Mouse (Mus musculus): ENCODE measurements around the gene Ikzf5. TPM values are rescaled to one million over a fixed set of nuclear protein-coding genes. Genes with fewer than 3 reads are reported as not detected.
"Not testable (repeated sequence)": the region's sequence is repeated elsewhere in the genome, so short reads cannot be mapped to it uniquely, and the experiment has no call there.

Ikzf5 gene
- 21.3 and 36.7 TPM in 2 replicates for total RNA-seq (2021)
- long read RNA-seq, full-length matches to known transcripts: 3 of 8 reads
- long read RNA-seq, partial matches to known transcripts: 1 of 8 reads
- long read RNA-seq, other reads (novel, unspliced or antisense): 4 of 8 reads

DNA sequence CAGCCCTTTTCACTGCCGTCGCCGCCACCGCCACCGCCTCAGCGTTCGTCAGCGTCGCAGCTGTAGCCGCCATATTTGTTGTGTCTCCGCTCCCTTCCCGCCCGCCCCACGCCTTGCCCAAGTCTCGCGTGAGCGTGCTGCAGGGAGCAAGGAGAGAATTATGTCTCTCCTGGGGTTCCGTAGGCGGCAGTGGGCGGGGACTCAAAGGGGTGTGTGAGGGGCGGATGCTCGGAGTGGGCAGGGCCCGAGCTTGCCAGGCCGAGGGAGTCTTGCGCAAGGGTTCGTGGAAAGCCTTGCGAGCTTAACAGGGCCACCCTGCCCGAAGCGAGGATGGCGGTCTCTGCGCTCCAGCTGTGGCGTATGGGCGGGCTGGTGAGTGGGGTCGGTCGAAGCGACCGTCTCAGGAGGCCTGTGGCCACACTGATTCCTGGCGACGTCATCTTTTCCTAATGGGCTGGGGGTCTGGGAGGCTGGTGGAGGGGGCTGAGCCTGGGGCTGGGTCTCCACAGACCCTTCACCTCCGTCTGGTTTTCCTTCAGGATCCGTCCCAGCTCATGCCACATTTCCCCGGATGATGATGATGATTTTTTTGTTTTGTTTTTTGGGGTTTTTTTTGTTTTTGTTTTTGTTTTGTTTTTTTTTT, at the start of gene Ikzf5, which contains the start of gene Acadsb:
Gene Ikzf5 (minus strand): TSS at position 106 of the 643 bp plus-strand sequence.
Gene Acadsb (plus strand): TSS at position 186 of the 643 bp plus-strand sequence.
- DNase-seq: peak; percentile 99

DNA sequence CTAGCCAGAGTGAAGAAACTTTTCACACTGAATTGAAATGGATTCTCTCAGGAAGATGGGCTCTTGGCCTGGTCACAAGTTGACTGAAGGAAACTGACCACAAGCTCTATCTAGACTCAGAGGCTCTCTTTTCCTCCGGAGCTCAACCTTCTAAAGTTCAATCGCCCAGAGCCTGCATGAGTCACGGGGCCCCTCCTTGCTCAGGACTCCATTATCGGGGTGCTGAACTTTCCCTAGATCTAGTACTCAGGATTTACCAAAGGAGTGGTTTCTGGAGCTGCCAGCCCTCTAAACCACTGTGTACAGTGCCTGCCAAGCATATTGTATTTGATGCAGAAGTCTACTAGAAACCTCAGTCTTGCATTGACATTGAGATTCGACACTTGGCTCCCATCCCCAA, 46.4 kb upstream of the Ikzf5 start:
- no peak for DNase-seq

DNA sequence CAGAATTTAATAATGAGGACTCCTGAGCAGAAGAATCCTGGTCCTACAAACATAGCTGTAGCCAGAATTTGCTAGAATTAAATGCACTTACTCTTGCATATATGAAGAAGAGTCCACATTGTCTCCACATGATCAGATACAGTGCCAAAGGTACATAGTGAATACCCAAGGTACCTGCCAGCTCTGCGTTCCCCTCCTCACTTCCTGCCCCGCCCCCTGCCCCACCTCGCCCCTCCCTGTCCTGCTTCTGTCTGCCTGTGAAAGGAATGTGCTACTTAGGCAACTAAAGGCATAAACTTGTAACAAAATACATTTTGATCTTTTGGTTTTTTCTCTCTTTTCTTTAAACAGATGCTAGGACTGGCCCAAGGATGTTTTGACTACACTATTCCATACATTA, 26.7 kb upstream of the Ikzf5 start:
- DNase-seq: no peak

DNA sequence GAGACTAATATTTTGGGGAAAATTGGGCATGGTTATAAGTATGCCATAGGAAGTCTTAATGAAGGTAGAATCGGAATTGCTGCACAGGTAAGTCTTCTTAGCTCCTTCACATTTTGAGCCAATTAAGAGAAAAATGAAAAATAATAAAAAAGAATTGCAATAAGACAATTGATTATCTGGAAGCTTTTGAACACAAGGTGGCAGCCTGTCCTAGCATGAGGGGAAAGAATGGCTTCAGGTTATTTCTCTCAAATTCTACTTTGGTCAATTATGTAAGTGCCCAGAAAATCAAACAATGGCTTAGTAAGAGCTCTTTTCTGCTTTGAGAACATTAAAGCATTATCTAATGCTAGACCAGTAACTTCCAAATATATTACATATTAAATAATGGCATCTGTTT, 24.0 kb upstream of the Ikzf5 start:
- no peak for DNase-seq

DNA sequence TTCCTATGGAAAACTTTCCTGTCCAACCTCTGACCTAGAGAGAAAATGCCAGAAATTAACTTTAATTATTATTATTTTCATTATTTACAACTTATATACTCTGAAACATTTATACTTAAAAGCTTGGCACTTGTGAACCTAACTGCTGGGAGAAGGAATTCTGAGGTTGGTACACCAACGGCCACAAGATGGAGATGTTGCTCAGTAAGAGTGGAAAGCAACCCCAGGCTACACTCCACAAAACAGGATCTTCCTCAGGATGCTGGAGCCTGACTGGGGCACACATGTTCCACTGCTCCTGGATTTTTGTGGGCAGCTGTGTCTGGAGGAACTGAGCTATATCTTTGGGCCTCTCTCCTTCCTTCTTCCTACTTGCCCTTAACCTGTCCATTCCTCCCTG, 21.9 kb upstream of the Ikzf5 start:
- DNase-seq: no peak

DNA sequence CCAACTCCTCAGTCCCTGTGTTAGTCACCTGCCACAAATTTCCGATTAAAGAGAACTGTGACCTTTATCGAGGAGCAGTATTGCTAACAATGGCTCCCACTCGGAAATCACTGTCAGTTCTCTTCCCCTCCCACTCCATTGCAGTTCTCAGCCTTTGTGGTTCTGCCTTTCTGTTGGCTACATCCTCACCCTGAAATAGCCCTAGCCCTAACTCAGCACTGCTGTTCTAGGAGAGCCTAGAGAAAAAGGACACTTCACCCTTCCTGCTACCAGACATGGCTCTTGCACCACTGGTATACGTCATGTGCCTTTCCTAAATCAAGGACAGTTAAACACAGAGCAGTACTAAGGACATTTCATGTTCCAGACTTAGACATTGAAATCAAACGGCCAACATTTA, 17.0 kb upstream of the Ikzf5 start:
- DNase-seq: no peak

DNA sequence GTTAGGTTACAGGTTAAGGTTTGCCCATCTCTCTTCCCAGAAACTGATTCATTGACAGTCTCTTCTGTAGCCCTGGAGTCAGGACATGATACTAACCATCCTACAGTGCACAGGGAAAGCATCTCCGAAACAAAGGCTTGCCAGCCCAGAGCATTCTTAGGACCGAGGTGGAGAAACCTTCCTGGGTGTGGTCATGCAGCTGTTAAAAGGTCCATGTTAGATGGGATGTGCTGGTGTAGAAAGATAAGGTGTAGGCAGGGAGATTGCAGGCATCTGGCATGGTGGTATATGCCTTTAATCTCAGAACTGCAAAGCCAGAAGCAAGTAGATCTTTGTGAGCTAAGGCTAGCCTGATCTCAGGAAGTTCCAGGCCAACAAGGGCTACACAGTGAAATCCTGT, 14.6 kb upstream of the Ikzf5 start:
- no peak for DNase-seq

DNA sequence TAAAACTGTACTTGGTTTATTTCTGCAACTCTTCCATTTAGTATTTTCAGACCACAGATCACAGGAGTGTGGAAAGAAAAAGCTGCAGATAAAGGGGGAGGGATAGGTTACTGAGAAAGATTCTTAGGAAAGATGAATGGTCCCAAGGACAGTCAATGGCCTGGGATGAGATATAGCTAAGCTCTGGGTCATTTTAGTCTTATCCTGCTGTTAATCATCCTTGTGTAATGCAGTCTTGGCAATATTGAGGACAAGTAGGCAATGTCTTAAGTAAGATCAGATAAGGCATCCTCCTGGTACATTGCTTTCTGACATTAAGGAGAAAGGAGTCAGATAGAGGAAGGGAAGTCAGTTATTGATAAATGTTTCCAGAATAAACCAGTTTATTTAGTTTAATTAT, 7.3 kb upstream of the Ikzf5 start:
- DNase-seq: no peak

DNA sequence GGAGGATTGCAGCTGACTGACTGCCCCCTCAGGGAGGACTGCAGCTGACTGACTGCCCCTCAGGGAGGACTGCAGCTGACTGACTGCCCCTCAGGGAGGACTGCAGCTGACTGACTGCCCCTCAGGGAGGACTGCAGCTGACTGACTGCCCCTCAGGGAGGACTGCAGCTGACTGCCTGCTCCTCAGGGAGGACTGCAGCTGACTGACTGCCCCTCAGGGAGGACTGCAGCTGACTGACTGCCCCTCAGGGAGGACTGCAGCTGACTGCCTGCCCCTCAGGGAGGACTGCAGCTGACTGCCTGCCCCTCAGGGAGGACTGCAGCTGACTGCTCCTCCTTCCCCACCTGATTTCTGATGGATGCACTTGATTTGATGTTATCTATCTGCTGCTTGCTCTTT, 6.4 kb upstream of the Ikzf5 start:
- DNase-seq: not testable (repeated sequence)

DNA sequence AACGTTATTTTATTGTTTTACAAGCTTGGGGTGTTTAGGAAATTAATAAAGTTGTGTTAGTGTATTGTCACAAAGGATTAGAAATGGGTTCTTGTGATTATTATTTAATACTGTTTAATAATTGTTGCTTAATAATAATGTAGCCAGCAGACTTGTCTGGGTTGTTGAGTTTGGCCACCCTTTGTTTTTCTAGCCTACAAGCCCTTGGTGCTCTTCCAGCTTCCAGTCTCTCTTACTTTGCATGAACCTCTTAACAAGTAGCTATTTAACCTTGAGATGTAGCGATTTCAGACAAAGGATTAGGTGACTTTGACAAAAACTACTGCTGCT, 1.6 kb upstream of the Ikzf5 start:
- no peak for DNase-seq

DNA sequence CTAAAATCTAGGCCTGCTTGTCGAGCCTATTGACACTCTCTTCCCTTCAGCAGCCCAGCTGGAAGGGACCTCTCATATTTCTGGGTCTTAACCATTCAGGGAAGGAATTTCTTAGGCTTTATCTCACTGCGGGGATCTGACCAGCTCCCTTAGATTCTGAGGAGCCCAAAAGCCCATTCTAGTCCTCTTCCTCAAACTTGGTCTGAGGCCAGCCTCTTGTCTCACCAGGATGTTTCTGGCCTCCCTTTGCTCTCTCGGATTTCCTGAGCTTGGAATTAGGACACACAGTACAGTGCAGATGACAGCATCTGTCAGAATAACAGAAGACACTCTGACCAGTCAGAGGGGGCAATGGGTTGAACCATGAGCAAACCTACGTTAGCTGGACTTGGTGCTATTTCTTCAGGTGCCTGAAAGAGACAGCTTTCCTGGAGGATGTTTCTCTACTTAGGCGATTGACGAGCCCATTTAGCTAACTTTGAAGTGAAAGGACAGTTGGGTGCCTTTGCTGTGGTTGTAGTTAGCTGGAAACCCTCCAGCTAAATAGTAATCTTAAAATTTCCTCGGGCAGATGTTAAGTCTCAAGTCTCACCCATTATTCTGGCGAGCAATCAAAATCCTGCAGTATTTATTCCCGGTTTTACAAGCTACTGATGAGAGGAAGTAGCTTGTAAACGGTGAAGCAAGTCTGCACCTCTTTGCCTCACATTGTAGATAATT, 1.1 kb upstream of the Ikzf5 start:
- DNase-seq: no peak

DNA sequence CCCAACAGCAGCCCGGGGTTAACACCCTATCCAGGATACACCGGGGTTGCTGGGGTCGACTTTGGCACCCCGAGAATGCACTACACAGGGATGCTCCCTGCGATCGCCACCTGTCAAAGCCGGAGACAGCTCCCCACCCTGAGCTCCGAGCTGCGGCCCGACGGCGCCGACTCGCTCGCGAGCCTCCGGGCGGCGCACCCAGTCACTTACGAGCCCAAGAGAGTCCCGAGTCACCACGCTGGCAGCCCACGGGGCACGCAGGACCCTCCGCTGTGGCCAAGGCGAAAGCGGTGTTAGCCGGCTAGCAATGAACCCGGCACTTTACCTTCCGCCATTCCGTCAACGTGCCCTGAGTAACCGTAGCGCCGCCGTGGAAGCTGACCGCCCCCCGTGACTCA, 334 bp downstream of the Ikzf5 start:
- DNase-seq: no peak

DNA sequence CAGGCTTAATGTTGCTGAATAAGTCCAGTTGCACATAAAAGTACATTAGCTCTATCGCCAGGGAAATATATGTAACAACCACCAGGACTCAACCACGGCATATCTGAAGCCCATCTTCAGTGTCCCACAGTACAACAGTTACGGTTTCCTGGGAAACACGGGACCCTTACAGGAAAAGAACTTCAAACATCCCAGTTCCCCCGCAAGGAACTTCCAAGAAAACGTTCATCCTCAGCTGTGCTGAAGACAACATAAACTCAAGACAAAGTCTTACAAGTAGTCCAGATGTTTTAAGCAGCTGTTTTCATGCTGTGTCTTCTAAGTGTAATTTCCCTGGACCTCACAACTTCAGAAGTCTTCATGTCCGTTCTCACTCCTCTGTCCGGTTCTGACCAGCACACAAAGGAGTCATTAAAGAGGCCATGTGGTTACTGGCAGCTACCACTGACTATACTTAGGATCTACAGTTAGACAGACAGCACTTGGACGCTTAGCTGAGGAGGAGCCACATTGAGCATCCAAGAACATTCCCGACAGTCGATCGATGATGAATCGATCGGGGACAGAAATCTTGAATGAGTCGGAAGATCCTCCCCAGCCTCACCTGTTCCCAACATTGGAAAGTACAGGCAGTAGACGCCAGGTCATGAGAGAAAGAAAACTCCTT, 867 bp downstream of the Ikzf5 start:
- no peak for DNase-seq

DNA sequence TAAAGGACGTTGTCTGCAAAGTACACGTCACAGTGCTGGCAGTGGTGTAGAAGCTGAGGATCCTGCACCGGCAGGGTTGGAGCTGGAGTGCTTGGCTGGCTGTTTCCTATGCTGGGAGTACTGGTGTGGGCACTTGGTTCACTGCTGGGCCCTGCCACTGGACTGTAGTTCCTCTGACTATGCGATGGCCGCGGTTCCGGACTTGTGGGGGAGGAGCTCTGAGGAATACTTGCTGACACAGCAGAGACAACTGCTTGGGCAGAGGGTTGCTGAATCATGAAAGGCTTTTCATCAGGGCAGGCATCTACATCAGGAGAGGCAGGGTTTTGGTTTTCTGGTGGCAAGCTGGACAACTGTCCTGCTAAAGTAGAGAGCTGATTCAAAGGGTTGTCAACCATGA, 18.6 kb downstream of the Ikzf5 start:
- DNase-seq: not testable (repeated sequence)

DNA sequence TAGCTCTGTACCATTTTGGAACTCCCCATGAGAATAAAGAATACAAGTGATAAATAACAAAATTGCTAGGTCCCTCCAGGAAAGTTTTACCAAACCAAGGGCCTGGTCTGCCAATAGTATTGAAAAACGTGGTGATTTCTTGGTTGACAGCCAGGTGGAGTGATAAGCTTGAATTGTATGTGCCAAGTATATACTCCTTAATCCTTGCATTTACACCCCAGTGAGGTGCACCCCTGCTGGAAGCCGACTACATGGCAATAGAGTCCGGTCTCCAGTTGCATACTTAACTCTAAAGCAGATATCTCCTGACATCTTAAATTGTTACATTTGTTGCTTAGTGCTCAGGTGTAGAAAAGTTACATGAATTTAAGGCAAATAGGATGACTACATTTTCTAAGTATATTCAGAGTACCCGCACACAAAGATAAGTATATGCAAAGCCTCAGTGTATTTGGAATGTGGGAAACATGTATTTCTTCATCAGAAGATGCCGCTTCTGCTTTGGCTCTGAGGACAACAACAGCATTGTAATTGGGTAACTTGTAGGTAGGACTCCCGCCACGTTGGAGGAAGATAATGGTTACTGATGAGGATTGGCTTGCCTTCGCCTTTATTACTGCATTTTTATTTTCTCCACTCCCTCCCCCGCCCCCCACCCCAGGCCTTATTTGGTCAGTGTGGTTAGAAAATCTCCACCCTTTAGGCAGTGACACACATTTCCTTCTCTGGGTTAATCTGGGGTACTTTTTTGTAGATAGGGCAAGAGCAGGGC, 38.3 kb downstream of the Ikzf5 start:
- DNase-seq: no peak

DNA sequence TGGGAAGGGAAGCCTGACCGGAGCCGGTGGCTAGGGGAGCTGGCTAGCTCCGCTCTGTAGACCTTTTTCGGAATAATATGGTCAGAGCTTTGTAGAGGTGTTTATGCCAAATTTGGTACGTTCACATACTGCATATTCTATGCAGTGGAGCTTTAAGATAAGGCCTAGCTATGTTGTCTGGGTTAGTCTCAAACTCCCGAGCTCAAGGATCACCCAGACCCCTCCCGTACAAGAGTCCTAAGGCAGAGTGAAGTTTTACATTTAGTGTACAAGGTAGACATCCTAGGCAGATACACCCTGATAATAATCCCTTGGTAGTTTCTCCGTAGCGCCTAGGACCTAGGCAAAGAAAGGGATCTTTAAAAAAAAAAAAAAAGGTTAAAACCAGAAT, 38.9 kb downstream of the Ikzf5 start:
- no peak for DNase-seq

DNA sequence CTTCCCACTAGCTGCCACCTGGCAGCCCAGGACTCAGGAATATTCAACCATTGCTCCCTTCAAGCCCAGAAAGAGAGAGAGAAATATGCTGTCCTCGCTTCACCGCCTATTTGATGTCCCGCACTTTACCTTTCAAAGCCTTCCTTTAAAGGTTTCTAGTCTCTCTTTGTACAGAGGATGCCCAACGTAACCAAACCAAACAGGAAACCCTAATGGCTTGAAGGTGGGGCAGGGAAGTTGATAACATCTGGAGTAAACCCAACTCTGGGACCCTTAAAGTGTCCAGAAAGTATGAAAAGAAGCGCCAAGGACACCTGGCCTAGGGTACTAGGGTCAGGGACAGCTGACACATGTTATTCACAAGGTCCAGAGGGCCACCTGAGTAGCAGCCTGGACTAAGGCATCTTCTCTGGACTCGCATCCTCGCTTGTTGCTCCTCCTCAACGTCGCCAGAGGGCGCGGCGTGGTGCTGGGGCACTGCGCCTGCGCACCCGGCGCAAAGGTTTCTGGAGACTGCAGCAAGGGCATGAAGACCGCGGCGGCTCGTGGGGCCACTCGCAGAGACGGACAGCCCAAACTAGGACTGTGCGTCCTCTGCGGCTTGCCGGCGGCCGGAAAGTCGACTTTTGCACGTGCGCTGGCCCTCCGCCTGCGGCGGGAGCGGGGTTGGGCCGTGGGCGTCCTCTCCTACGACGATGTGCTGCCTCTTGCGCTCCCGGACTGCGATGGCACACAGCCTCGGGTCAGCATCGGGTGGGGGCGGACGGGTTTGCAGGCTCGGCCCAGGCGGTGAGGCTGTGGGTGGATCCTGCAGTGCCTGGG, 39.5 kb downstream of the Ikzf5 start, which contains the start of gene Pstk:
Gene Pstk (plus strand): TSS at position 494 of the 822 bp plus-strand sequence.
- DNase-seq: peak; percentile 91

DNA sequence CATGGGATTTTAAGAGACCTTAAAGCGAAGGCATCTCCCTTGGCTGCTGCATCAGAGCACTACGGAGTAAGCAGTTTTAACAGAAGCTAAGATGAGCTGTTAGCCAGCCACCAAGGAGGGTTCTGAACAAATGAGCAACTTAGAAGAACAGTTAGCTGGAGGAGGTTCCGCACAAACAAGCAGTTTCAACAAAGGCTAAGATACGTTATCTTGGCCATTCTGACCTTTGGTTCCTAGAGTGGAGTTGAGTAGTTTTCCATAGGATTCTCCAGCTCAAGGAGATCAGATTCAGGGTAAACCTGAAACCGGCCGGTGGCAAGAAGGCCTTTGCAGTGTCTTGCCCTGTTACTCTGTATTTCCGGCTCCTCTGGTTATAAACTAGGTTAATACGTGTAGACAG, 46.2 kb downstream of the Ikzf5 start:
- no peak for DNase-seq

DNA sequence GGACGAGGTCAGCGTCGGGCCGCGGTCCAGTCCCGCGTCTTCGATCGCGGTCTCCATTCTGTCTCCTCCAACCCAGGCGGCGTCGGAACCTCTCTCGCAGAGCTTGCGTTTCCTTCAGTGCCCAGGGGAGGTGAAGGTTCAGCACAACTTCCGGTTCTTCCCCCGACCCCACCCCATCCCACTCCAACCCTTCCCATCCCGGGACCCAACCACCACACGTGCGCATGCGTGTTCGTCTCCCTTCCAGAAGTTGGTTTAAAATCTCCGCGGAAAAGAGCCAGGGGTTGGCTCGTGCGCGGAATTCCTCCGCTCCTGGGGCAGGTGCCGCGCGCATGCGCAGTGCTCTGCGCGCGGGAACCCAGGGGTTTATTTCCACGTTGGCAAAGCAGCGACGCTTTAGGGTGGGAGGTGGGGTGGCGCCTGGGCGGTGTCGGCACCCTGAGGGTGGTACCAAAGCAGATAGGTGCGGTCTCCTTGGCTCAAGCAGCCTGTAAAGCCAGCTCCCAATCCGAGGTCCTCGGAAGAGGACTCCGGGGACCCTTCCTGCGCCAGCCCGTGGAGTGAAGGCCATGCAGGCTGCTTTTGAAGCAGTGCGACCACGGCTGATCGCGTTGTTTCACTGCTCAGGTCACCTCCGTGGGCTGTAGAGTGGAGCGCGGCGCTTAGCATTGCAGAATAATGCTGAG, 47.6 kb downstream of the Ikzf5 start, which contains the start of gene 2310057M21Rik:
Gene 2310057M21Rik (minus strand): TSS at position 145 of the 686 bp plus-strand sequence.
- peak; percentile 95 for DNase-seq

DNA sequence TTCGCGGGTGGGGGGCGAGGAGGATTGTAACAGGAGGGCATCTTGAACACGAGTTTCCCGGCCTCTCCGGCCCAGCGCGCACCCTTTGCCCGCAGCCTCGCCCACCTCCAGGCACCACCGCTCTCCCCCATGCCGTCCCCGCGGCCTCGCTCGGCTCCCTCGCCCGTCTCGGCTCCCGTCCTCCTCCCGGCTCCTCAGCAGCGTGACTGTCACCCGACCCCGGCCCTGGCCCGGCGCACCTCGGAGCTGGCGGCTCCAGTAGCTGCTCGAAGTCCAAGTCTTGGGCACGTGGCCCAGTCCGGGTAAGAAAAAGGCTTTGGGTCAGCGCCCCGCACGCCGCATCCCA, 48.1 kb downstream of the Ikzf5 start:
- DNase-seq: no peak

DNA sequence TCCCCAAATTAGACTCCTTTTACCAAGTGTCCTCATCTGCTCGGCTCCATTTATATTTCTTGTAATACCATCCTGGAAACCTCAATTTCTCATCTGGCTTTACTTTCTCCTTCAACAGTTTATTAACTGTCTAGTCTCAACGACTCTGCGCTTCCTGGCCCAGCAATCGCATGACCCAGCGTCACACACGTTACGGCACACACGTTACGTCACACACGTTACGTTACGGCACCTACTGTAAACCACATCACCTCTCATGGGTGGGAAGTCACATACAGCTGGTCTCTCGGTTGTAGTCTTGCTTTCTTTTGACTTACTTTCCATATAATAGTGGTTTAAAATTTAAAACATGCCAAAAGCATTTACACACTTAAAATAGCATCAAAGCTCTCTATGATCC, 54.2 kb downstream of the Ikzf5 start:
- no peak for DNase-seq
